Mouse (Mus musculus) cerebellum, adult 9-10 months (tissue): Measurements from ENCODE around the gene Arl1.
A peak's percentile ranks its signal among the peaks of the same experiment; 100 is the strongest.
"Not testable (repeated sequence)": the region's sequence is repeated elsewhere in the genome, so short reads cannot be mapped to it uniquely, and the experiment has no call there.

ENCODE experiments used
- DNase-seq: peaks from one replicate; pipeline ENCODE4 v3.0.0; 2022

Arl1 gene

DNA sequence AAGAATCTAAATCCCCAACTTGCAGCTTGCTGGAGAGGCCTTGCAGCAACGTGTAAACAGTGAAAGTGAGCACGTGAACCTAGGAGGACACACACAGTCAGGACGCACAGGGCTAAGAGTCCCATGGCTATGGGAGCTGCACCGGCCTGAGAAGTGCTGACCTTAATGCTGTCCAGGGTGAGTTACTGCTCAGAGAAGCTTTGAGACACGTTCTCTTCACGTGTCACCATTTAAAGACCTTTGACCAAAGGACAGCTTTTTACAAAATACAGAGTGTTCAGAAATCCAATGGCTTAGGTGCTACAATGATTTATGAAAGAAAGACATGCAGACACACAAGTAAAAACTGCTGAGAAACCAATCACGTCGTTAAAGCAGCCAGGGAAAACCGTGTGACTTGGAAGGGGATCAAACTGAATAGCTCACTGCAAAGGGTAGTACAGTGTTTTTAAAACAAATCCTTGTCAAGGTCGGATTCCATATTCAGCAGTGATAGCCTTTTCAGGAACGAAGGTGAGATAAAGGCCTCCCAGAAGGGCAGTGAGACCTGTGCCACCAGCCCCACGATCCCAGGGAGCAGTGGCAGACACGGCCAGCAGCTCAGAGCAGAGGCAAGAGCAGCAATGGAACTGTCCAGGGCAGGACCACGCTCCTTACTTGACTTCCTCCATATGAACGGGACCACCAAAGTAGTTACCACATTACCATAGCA is 34.9 kb downstream of the Arl1 start:
- DNase-seq, result no peak

GRCm38 (mm10) chr10:88768961-88769360 is 38.3 kb downstream of the Arl1 start:
- DNase-seq, result no peak

- no peak for DNase-seq
These were observed 39.0 kb downstream of the Arl1 start for GRCm38 (mm10) chr10:88769676-88770075.

DNA sequence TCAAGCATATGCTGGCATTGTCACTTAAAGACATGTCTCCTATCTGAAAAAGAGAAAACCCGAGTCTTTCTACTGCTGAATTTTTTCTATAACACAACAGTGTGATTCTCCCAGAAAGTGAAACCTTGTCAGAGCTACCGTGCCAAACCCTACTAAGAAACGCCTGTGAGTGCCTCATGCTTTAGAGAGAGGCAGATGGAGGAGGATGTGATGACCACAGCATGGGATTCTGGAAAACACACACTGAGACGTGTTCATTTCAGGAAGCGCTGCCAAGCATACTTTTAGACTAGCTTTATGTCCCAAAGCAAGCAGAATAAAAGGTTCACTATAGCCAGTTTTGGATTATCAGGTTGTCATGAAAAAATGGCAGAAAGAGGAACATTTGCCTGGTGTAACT is 42.3 kb downstream of the Arl1 start:
- DNase-seq, result peak; percentile 2

DNA sequence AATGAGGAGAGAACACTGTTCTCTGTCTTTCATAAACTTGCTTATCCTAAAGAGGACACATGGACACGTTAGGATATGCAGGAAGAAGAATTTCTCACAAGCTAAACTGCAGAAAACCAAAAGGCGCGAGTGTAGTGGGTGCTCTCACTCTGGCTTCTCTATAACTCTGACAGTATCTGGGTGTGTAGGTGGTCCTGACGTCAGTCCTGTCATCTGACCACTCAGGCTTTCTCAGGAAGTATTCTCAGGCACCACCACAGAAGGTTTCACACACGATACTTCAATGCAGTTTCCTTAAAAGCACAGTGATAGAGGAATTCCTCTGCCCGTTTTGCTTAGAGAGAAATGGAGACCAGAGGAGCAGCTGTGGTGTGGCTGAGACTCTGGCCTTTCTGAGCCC is 45.5 kb downstream of the Arl1 start:
- no peak for DNase-seq

DNA sequence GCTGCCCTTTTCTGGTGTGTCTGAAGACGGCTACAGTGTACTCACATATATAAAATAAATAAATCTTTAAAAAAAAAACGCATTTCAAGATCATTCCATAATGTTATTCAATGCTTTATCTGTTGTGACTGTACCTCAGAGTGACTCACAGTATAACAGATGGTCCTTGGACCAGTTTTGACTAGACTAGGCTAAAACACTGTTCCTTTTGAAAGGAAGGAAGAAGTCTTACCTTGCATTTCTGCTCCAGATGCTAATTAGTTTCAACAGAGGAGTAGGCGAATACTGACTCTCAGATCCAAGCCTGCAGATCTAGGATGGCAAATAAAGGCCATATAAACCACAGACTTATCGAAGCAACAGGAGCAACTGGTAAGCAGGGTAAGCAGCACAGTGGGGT is 50.1 kb downstream of the Arl1 start:
- no peak for DNase-seq

DNA sequence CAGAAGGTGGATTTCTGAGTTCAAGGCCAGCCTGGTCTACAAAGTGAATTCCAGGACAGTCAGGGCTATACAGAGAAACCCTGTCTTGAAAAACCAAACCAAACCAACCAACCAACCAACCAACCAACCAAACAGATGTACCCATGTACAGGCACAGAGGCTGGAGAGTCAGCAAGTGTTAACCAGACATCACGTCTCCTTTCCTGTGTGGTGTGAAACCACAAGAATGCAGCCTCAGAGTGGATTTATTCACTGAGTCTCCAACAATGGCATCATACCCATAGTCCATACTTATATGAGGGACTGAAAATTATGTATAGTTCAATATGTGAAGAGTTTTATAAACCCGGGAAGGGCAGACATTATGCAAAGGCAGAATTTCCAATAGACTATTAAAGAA is 52.5 kb downstream of the Arl1 start:
- DNase-seq, result not testable (repeated sequence)

- no peak for DNase-seq
These were observed 53.3 kb downstream of the Arl1 start for GRCm38 (mm10) chr10:88783941-88784340.

DNA sequence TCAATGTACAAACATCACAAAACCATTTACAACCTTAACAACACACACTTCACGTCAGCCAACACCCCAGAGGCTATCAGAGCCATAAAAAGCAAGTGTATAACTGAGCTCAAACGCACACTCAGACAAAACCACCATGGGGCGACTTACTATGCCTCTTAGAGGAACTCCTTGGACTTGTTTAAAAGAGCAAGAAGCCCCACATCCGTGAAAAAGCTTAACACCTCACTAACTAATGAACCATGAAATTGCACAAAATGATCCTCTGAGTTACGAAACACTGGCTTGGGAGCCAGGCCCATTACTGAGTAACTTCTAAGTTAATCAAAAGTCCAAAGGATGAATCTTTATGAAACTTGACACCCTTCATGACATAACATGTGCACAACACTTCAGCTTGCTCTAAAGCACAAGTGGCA is 53.9 kb downstream of the Arl1 start:
- DNase-seq, result no peak

DNA sequence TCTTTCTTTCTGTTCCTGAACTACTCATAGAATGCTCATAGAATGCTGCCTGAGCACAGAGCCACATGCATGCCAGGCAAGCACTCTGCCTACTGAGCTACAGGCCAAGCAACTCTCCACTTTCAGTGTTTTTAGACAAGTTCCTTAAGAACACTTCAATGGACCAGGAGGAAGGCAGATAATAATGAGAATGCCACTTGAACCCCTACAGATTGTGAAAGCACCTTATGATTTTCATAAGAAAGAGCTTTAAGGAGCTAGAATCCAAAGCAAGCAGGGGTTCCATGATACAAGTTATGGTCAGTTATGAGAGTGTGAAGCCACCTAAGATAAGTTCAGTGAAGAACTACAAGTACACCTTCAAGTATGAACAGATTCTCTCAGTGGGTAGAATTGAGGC is 63.0 kb downstream of the Arl1 start:
- no peak for DNase-seq
